Mouse (Mus musculus) thymus, adult 2 months (tissue): ENCODE measurements around the gene Tas2r134.

ENCODE experiments used
- CTCF ChIP-seq: fragments of 200-500 bp; IDR thresholded peaks from 2 replicates; pipeline ENCODE4 v1.5.1; 2012; ENCODE audit warnings: mild to moderate bottlenecking, control low read depth, low read length, moderate library complexity, borderline replicate concordance; ENCODE audit not compliant: control insufficient read depth, poor library complexity, insufficient read depth; ENCODE audit errors: extremely low read depth
- POLR2A ChIP-seq: fragments of 200-500 bp; IDR thresholded peaks from 2 replicates; pipeline ENCODE4 v1.6.1; 2012; ENCODE audit warnings: mild to moderate bottlenecking, low read length, control low read depth, moderate library complexity; ENCODE audit not compliant: control insufficient read depth, poor library complexity, insufficient read depth; ENCODE audit errors: extremely low read depth

GRCm38 (mm10) chr2:51589627-51590026, 37.7 kb upstream of the Tas2r134 start:
- TF ChIP-seq CTCF, result no peak
- TF ChIP-seq POLR2A, result no peak
